Mouse (Mus musculus) heart, postnatal 25 days (tissue): ENCODE results near the gene Ppm1d. TPM values are rescaled to one million over a fixed set of nuclear protein-coding genes. Genes with fewer than 3 reads are reported as not detected.

Experiments
- DNase-seq: peaks from one replicate; pipeline ENCODE4 v3.0.0; 2022; ENCODE audit warnings: low spot score
- intact Hi-C: fragments of 180-260 bp; cut with DNase I; formaldehyde crosslinking; loops from one replicate; pipeline ENCODE4 v1.15.1; 2025
- total RNA-seq, 2 experiments: library from RNA; stranded (reverse); gene quantifications; 2 replicates each; pipeline ENCODE4 v1.2.3; 2021

The Ppm1d gene
- total RNA-seq, 2 experiments from 2014 or later: 9.7 to 10.2 TPM

GRCm38 (mm10) chr11:85392864-85393220 is 81.8 kb downstream of the Ppm1d start:
- DNase-seq: no peak
- intact Hi-C loops: loop anchor here (5.0 kb wide), 1 partner anchor 69 kb away; no protein-coding TSS in a partner anchor

- intact Hi-C loops: loop anchor here (5.0 kb wide), 1 partner anchor 68 kb away; no protein-coding TSS in a partner anchor
- DNase-seq: no peak
These were observed 82.9 kb downstream of the Ppm1d start for GRCm38 (mm10) chr11:85393990-85394389.

GRCm38 (mm10) chr11:85395361-85395760 is 84.3 kb downstream of the Ppm1d start:
- DNase-seq: no peak
- intact Hi-C loops: no loop called here

Other genes with a start within 250 kb of the Ppm1d start
- gene Usp32, start 171.1 kb upstream of the Ppm1d start, total RNA-seq: 10 to 100 TPM; 21.0 to 22.8 TPM
- not detected for gene 1700125H20Rik, start 140.8 kb upstream of the Ppm1d start, total RNA-seq
- gene Appbp2, start 76.1 kb upstream of the Ppm1d start, total RNA-seq: 10 to 100 TPM; 15.2 to 17.5 TPM
- gene Bcas3, start 41.9 kb downstream of the Ppm1d start, total RNA-seq: 10 to 100 TPM; 31.1 to 43.7 TPM